Mouse (Mus musculus) midbrain, embryonic 11.5 days (tissue): Measurements from ENCODE around the gene 4921509C19Rik. TPM values are rescaled to one million over a fixed set of nuclear protein-coding genes. Genes with fewer than 3 reads are reported as not detected.
"Not testable (repeated sequence)": the region's sequence is repeated elsewhere in the genome, so short reads cannot be mapped to it uniquely, and the experiment has no call there.

Experiments
- ATAC-seq: fragments of 200-750 bp; cut with Nextera tagmentation; 2 replicates; pipeline ENCODE4 v1.8.0; 2017; ENCODE audit warnings: moderate TSS enrichment, moderate library complexity; ENCODE audit not compliant: low FRiP score
- DNase-seq: peaks from one replicate; pipeline ENCODE4 v3.0.0; 2015; ENCODE audit warnings: low spot score; ENCODE audit errors: missing footprints
- H3K27ac ChIP-seq: fragments of 300-500 bp; sonication (generic); 2 replicates; pipeline ENCODE4 v1.5.1; 2014; ENCODE audit warnings: low read depth, low read length
- H3K27me3 ChIP-seq: fragments of 300-500 bp; sonication (generic); 2 replicates; pipeline ENCODE4 v1.6.1; 2014; ENCODE audit warnings: mild to moderate bottlenecking, low read length, moderate library complexity, mixed read lengths; ENCODE audit not compliant: control insufficient read depth, insufficient read depth
- H3K36me3 ChIP-seq: fragments of 300-500 bp; sonication (generic); 2 replicates; pipeline ENCODE4 v1.6.1; 2014; ENCODE audit warnings: mild to moderate bottlenecking, low read length, moderate library complexity, mixed read lengths; ENCODE audit not compliant: control insufficient read depth, insufficient read depth
- H3K4me1 ChIP-seq: fragments of 300-500 bp; sonication (generic); 2 replicates; pipeline ENCODE4 v1.6.1; 2014; ENCODE audit warnings: low read length; ENCODE audit not compliant: control insufficient read depth, insufficient read depth
- H3K4me2 ChIP-seq: fragments of 300-500 bp; sonication (generic); 2 replicates; pipeline ENCODE4 v1.6.1; 2014; ENCODE audit warnings: mild to moderate bottlenecking, moderate library complexity
- H3K4me3 ChIP-seq: fragments of 300-500 bp; sonication (generic); 2 replicates; pipeline ENCODE4 v1.5.1; 2014; ENCODE audit warnings: low read depth, low read length
- H3K9ac ChIP-seq: fragments of 300-500 bp; sonication (generic); 2 replicates; pipeline ENCODE4 v1.6.1; 2014; ENCODE audit warnings: low read length
- H3K9me3 ChIP-seq: fragments of 300-500 bp; sonication (generic); 2 replicates; pipeline ENCODE4 v1.6.1; 2016; ENCODE audit warnings: low read length; ENCODE audit not compliant: control insufficient read depth
- WGBS: fragments of 180-500 bp; shearing (Covaris S2); extraction: QIAGEN DNeasy Blood & Tissue Kit; methylation state at CpG from one replicate; pipeline ENCODE4 v1.1.7; 2014; 5-methylcytosine and 5-hydroxymethylcytosine counted together
- polyA plus RNA-seq: library from polyadenylated mRNA; unstranded; fragments of >200 nt; fragmentation: Nextera tagmentation; extraction: Ambion mirVana; gene quantifications from 2 replicates; pipeline ENCODE4 v1.2.1, GENCODE M21; 2014

Gene 4921509C19Rik
- not detected in 2 replicates for polyA plus RNA-seq

DNA sequence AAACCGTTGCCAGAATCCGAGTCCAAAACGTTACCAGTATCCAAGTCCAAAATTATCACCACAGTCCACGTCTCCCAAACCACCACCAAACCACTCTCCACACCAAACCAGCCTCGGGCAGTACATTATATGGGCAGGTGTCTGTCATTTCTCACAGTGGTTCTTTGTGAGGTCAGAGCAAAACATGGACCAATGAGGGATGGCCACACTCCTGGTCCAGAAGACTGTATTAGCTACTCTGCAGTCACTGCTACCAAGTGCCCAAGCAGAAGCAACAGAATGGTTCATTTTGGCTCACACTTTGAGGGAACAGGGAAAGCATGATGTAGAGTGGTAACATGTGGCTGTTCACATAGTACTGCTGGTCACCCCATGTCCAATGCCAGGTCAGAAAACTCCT lies at the start of gene 4921509C19Rik:
4921509C19Rik (minus strand) TSS at position 101 of the 400 bp plus-strand sequence.
- not testable (repeated sequence) for H3K36me3 ChIP-seq, H3K4me2 ChIP-seq, DNase-seq, H3K9ac ChIP-seq, H3K4me3 ChIP-seq, H3K27me3 ChIP-seq, H3K4me1 ChIP-seq, H3K27ac ChIP-seq, ATAC-seq, H3K9me3 ChIP-seq
- WGBS, result 87% methylated on average over 4 of the region's 5 CpGs

DNA sequence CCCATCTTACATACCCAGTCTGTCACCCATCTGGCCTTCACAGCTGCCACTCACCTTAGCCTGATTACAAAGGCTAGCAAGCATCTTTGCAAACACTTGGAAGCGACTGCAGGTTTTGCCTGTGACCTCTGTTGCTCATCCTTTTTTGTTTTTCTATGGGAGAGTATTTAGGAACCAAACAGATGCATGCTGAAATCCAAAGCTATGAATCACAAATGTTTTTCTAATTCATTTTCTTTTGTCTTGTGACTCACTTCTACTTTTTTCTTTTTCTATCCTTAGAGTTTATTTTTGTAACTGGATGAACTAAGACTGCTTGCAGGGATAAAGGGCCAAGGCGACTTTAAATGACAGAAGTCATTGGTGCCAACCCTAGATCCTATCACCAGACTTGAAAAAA lies 49.6 kb upstream of the 4921509C19Rik start:
- WGBS, result 72% methylated on average over 2 of the region's 2 CpGs
- DNase-seq, result no peak
- Histone ChIP-seq H3K9me3 (no peaks in the 10 kb centered on the region), H3K4me3 (no peak overlapping the region), H3K36me3 (no peaks in the 10 kb centered on the region), H3K4me2 (no peak overlapping the region), H3K27me3 (no peaks in the 10 kb centered on the region), H3K4me1 (no peaks in the 10 kb centered on the region), H3K27ac (no peak overlapping the region), H3K9ac (no peak overlapping the region)
- ATAC-seq, result no peak

DNA sequence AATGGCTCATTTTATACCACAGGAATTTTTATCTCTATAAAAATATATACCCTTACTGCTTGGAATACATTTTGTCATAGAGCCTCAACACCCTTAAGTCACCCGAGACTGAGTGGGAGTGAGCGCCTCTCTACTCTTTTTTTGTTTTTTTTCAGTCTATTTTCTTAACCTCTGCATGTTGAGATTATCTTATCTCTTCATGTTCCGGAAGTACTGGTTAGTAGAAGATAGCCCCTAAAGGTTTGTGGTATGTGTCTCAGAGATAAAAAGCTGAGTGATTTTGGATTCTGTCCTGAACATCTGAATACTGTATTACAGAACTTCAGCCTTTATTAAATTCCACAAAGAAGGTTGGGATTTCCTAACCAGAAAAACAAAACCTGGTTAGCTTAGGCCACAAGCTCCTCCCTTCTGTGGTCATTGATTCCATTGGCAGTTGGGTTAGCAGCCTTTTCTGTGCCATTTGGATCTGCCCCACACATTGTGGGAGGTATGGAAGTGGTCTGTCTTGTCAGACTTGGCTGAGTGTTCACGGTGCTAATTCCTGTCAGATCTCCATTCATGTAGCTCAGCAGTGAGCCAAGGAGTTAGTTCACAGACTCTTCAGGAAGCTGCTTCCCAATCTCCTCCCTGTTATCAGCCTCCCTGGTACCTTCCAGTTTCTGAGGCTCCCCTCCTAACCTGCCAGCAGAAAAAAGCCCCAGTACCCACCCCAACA lies 48.5 kb upstream of the 4921509C19Rik start:
- H3K4me2 ChIP-seq, result no peak overlapping the region
- H3K36me3 ChIP-seq, result no peaks in the 10 kb centered on the region
- no peak overlapping the region for H3K9ac ChIP-seq
- DNase-seq (no peak), ATAC-seq (no peak)
- no peaks in the 10 kb centered on the region for H3K9me3 ChIP-seq
- WGBS, result 69% methylated on average over 4 of the region's 4 CpGs
- H3K27ac ChIP-seq, result no peak overlapping the region
- no peak overlapping the region for H3K4me3 ChIP-seq
- no peaks in the 10 kb centered on the region for H3K4me1 ChIP-seq
- H3K27me3 ChIP-seq, result no peaks in the 10 kb centered on the region

- H3K36me3 ChIP-seq, result peaks cover 8% of the 10 kb centered on the region; the same call in 1 of the 2 replicates
- WGBS, result 94% methylated on average over 2 of the region's 2 CpGs
- H3K27me3 ChIP-seq, result no peaks in the 10 kb centered on the region
- ATAC-seq (no peak), DNase-seq (no peak)
- H3K9ac ChIP-seq, result no peak overlapping the region
- no peaks in the 10 kb centered on the region for H3K9me3 ChIP-seq
- no peaks in the 10 kb centered on the region for H3K4me1 ChIP-seq
- no peak overlapping the region for H3K4me2 ChIP-seq
- H3K4me3 ChIP-seq, result no peak overlapping the region
- no peak overlapping the region for H3K27ac ChIP-seq
Measured at GRCm38 (mm10) chr2:151519000-151519399, 43.0 kb upstream of the 4921509C19Rik start.

GRCm38 (mm10) chr2:151513525-151514285 lies 37.8 kb upstream of the 4921509C19Rik start:
- H3K4me1 ChIP-seq, result no peaks in the 10 kb centered on the region
- 95% methylated on average over 3 of the region's 3 CpGs for WGBS
- H3K4me3 ChIP-seq, result no peak overlapping the region
- H3K9me3 ChIP-seq, result no peaks in the 10 kb centered on the region
- H3K4me2 ChIP-seq, result no peak overlapping the region
- no peak for ATAC-seq
- H3K27me3 ChIP-seq, result no peaks in the 10 kb centered on the region
- H3K36me3 ChIP-seq, result peaks cover 23% of the 10 kb centered on the region
- no peak overlapping the region for H3K9ac ChIP-seq
- no peak overlapping the region for H3K27ac ChIP-seq
- no peak for DNase-seq

- Histone ChIP-seq H3K4me2 (no peak overlapping the region), H3K27ac (no peak overlapping the region), H3K4me3 (no peak overlapping the region), H3K36me3 (peaks cover 24% of the 10 kb centered on the region), H3K27me3 (no peaks in the 10 kb centered on the region), H3K9ac (no peak overlapping the region), H3K9me3 (no peaks in the 10 kb centered on the region), H3K4me1 (no peaks in the 10 kb centered on the region)
- DNase-seq (no peak), ATAC-seq (no peak)
Measured at GRCm38 (mm10) chr2:151512199-151512598, 36.2 kb upstream of the 4921509C19Rik start.

DNA sequence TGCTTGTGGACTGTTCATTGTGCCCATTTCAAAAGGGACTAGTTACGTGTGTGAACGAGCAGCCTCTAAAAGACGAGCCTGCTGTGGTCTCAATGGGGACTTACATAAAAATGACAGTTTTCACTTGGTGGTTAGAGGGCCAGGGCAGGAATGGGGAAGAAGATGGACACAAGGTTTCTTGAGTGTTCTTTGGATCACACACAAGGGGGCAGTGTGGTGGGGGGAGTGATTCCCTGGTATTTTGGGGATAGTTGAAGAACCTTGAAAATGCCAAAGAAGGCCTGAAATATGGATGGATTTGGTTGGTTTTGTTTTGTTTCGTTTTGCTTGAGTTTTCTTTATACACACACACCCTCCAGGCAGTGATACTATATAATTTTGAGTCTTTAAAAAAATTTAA lies 28.3 kb upstream of the 4921509C19Rik start:
- no peaks in the 10 kb centered on the region for H3K4me1 ChIP-seq
- H3K4me2 ChIP-seq, result no peak overlapping the region
- 89% methylated on average over 4 of the region's 4 CpGs for WGBS
- DNase-seq, result no peak
- no peak overlapping the region for H3K4me3 ChIP-seq
- ATAC-seq, result no peak
- no peaks in the 10 kb centered on the region for H3K9me3 ChIP-seq
- no peaks in the 10 kb centered on the region for H3K27me3 ChIP-seq
- H3K27ac ChIP-seq, result no peak overlapping the region
- peaks cover 18% of the 10 kb centered on the region for H3K36me3 ChIP-seq
- no peak overlapping the region for H3K9ac ChIP-seq

- DNase-seq (no peak), ATAC-seq (no peak)
- Histone ChIP-seq H3K9me3 (no peaks in the 10 kb centered on the region), H3K4me2 (no peak overlapping the region), H3K9ac (no peak overlapping the region), H3K27ac (no peak overlapping the region), H3K4me1 (no peaks in the 10 kb centered on the region), H3K36me3 (peaks cover 7% of the 10 kb centered on the region), H3K4me3 (no peak overlapping the region), H3K27me3 (no peaks in the 10 kb centered on the region)
- 96% methylated on average over 6 of the region's 6 CpGs for WGBS
Measured at GRCm38 (mm10) chr2:151500442-151501007, 24.6 kb upstream of the 4921509C19Rik start.

DNA sequence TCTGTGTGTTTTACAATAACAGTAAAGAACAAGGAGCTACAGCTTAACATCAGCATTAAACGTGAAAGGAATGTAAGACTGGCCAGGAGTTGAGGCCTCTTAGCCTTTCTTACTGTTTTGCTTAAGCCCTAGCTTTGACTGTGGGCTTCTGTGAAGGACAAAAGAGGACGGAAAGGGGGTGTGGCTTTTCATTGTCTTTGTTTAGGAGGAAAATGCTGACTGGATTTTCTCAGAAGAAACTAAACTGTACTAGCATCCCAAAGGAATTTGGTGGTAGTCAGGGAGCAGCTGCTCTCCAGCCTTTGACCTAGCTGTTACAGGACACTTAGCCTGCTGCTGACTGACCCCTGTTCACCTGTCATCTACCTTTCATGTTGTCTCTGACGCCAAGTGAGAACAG lies 22.4 kb upstream of the 4921509C19Rik start:
- H3K4me1 ChIP-seq, result peaks cover 2% of the 10 kb centered on the region; the same call in 1 of the 2 replicates
- no peak overlapping the region for H3K4me3 ChIP-seq
- H3K36me3 ChIP-seq, result peaks cover 2% of the 10 kb centered on the region; the same call in 1 of the 2 replicates
- no peak overlapping the region for H3K4me2 ChIP-seq
- H3K27me3 ChIP-seq, result no peaks in the 10 kb centered on the region
- H3K9me3 ChIP-seq, result no peaks in the 10 kb centered on the region
- ATAC-seq (no peak), DNase-seq (no peak)
- H3K27ac ChIP-seq, result no peak overlapping the region
- H3K9ac ChIP-seq, result no peak overlapping the region
- 45% methylated on average over 3 of the region's 3 CpGs for WGBS
